Mouse (Mus musculus) left cerebral cortex, adult 18-20 months (tissue): Measurements from ENCODE around the gene Slit2. TPM values are rescaled to one million over a fixed set of nuclear protein-coding genes. Genes with fewer than 3 reads are reported as not detected.

Experiments used
- DNase-seq, 2 experiments: peaks; one replicate each; pipeline ENCODE4 v3.0.0; 2021 to 2022; ENCODE audit warnings: low spot score in 2 of 2, mixed read lengths in 1 of 2
- total RNA-seq, 2 experiments: library from RNA; stranded (reverse); gene quantifications; 2 replicates each; pipeline ENCODE4 v1.2.3; 2021

The Slit2 gene
- total RNA-seq, 2 experiments from 2014 or later: 23.5 to 24.3 TPM

GRCm38 (mm10) chr5:48048986-48049751 is 66.2 kb downstream of the Slit2 start:
- no peak for DNase-seq

GRCm38 (mm10) chr5:48050637-48051314 is 67.8 kb downstream of the Slit2 start:
- DNase-seq: no peak

GRCm38 (mm10) chr5:48058612-48059011 is 75.7 kb downstream of the Slit2 start:
- no peak for DNase-seq

GRCm38 (mm10) chr5:48060715-48061114 is 77.8 kb downstream of the Slit2 start:
- DNase-seq: no peak

DNA sequence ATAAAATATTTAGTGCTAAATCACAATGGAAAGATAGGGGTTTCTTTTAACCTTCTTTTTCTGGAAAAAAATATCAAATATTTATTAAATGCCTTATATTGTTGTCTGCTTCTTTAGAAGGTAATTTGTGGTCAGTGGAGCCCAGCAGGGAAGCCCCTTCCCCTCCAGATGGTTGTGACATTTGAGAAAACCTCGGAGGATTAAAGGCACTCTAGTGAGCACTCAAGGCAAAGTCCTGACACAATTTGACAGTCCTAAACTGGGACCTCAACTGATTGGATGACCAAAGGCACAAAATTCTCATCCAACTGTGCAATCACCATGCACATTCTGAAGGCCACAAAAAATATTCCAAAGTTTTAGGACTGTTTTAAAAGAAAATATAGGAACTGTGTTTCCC is 95.8 kb downstream of the Slit2 start:
- no peak for DNase-seq

DNA sequence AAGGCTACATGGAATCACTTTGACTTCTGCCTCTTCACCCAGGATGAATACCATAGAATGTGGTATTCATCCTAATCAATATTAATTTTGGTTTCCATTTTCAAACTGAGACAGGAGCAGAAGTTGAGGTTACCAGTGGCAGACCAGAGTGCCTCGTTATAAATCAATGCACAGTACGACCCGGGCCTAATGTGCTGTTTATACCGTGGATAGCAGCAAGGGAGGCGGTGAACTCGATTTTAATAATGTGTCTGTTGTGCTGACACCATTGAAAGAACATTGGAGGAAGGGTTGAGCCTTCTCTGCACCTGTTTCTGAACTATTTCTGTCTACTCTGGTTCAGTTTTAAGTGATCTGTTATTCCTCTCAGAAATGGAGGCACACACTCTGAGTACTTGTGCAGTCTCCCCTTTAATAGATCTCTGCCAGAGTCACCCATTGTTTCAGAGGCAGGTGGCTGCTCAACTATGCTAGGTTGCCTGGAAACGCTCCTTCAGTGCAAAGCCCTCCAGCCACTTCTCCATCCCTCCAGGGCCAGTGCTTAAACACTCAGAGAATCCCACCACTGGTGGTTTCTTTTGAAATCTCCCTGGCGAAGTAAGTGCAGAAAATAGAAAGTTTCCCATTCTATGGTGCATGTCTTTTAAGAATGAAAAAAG is 98.4 kb downstream of the Slit2 start:
- DNase-seq: no peak

DNA sequence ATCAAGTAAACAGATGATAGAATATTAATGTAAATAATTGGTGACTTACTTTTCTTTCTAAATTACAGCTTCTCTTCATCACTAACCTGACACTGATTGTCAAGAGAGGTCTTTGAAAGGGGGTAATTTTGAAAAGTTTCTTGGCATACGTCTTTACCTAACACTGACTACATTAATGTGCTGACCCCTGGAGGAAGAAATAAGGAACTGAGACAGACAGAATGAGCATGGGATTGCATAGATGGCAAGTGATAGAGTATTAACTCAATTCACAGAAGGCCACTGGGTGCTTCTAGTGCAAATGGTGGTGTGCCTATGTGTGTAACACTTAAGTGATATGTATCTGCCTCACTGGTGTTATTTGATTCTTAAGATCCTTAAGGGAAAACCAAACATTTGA is 130.5 kb downstream of the Slit2 start:
- DNase-seq: no peak

- no peak for DNase-seq
These were observed 132.1 kb downstream of the Slit2 start for GRCm38 (mm10) chr5:48114969-48115537.

GRCm38 (mm10) chr5:48122651-48123050 is 139.7 kb downstream of the Slit2 start:
- no peak for DNase-seq

DNA sequence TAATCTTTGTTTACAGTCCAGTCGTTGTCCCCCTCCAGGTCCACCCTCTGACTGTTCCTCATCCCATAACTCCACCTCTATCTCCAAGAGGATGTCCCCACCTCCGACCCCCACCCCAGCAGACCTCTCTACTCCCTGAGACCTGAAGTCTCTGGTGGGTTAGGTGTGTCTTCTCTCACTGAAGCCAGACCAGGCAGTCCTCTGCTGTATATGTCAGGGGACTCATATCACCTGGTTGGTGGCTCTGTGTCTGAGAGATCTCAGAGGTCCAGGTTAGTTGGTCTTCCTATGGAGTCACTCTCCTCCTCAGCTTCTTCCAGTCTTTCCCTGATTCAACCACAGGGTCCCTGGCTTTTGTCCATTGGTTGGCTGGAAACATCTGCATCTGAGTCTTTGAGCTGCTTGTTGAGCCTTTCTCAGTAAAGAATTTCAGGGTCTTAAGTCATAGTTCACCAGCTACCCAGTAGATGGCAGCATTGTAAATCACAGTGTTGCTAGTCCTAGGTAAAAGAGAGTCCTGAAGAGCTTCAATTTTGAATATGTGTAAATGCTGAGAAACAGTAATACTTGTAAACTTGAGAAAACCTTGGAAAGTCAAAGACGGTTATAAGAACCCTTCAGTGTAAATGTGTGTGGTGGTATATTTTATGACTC is 143.0 kb downstream of the Slit2 start:
- peak; percentile 24 to 28 for DNase-seq

GRCm38 (mm10) chr5:48129981-48130380 is 147.0 kb downstream of the Slit2 start:
- DNase-seq: peak; percentile 21 to 23

DNA sequence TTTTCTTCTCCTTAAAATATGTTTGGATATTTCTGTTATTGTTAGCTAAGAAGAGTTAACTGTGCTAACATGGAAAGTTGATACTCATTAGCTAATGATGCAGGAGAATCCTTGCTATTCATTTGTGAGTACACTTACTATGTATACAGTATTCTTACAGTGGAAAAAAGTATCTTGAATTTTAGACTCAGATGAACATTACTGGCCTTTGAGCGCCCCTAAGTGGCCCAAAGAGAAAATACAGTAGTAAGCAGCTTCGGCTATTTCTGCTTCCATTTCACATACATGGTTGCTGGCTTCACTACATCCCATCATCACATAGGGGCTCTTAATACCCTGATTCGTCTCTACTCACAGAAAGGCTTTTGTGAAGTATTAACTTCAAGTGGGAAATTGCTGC is 153.6 kb downstream of the Slit2 start:
- peak; percentile 41 to 50 for DNase-seq

DNA sequence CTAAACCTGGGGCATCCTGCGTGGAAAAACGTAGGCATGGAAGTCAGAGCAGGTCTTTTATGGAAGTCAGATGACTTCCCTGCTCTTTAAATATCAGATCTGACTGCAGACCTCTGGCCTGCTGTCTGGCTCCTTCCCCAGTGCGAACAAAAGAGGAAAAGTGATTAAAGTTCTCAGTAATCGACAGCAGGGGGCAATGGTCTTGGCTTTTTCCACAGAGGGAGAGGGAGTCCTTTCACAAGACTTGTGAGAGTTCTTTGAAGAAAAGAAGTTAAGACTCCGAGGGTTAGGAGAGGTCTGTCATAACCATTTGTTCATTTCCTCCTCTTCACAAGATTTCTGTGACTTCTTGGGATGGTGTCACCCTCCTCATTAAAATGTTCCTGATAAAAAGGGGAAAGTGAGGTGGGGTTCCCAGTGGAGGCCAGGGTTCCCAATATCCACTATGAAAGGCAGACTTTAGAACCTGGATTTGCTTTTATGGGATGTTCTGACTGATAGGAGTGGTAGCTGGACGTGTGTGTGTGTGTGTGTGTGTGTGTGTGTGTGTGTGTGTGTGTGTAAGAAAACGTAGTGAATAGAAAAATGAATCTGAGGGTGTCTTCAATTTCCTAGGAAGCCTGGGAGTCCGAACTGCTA is 156.0 kb downstream of the Slit2 start:
- DNase-seq: no peak

DNA sequence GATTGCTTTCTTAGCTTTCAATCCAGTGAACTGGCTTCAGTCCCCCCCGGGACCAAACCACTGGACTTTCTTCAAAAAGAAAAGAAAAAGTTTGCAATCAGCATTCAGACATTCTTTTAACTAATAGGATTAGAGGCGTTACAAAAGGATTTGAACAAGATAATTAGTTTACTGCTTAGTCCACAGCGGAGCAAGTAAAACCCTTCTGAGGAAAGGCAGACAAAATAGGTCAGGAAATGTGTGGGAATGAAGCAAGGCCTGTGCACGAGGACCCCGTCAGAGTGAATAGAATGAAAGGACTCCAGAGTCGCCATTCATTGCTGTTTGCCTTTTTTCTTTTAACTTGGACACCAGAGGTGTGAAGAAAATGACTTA is 156.5 kb downstream of the Slit2 start:
- no peak for DNase-seq

GRCm38 (mm10) chr5:48146082-48146481 is 163.1 kb downstream of the Slit2 start:
- DNase-seq: no peak

DNA sequence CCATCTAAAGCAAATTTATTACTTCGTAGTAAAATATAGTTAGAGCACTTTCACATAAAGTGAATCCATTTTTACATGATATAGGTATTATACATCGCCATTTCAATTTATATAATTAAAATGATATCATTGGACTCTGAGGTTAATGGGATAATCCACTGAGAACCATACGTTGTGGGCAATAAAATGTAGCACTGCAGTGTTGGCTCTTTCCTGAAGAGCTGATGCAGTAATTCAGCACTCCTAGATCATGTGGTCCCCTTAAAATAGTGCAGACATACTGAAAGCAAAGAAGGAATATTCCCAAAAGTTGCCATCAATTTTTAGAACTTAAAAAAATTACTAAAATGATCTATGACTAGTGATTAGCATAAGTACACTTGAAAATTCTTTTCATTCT is 177.9 kb downstream of the Slit2 start:
- no peak for DNase-seq

- no peak for DNase-seq
These were observed 198.8 kb downstream of the Slit2 start for GRCm38 (mm10) chr5:48181646-48182302.

DNA sequence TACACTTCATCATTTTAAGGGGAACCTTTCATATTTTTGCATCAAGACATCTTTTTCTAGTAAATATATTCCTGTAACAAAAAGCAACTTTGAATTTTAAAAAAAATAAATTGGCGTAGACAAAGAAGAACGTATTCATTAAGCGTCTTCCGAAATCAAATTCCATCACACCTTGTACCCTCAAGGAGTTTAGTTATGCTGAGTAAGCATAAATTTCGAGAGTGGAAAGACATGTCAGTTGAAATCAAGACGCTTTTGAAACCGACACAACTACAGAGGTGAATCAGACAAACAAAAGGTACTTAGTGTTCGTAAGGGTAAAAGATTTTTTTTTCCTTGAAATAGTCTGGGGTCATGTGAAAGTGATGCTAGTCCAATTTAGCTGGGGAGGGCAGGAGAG is 201.4 kb downstream of the Slit2 start:
- no peak for DNase-seq

DNA sequence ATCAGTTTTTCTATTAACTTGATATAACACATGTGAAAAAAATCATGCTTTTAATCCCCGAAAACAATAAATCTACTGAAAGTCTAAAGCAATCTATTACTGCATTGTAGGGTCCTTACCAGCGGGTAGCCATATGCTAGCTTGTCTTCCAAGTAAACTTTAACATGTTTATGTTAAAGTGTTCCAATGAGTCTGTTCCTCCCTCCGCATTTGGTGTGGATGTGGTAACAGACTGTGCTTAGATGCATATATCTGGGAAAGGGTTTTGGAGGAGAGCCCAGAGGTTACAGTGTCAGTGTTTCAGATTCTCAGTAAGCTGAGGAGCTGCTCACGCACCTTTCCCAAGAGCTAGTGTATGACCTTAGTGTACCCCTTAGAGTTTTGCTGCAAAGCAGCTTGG is 204.9 kb downstream of the Slit2 start:
- no peak for DNase-seq

DNA sequence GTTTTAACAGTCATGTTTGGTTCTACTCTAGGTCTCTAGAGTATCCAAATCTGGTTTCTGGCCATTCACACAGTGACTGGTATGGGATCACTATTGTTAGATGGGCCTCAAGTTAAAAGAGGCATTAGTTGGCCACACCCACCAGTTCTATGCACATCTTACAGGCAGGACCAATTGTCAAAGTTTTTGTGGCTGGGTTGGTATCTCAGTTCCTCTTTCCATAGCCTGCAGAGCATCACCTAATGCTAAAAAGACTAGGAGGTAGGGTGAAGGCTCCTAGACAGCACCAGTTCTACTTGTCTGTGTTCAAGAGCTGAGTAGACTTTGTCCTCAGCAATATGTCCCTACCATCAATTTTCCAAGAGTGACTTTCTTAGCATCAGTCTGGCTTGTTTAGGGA is 216.4 kb downstream of the Slit2 start:
- no peak for DNase-seq
